Mouse (Mus musculus) naive thymus-derived CD4-positive, alpha-beta T cell, adult 2 months (primary cell): ENCODE measurements at regions not wholly inside any gene's neighbourhood (a gene's known extent, or its start where the extent isn't known, plus 50 kb on each side); places are given as distances from the start of the nearest gene placed in this dataset.

Experiments
- DNase-seq: peaks from one replicate; pipeline ENCODE4 v3.0.0-alpha.2; 2011; ENCODE audit warnings: low read depth

- no peak for DNase-seq
Measured at GRCm38 (mm10) chr9:113091881-113092280, 616.2 kb downstream of the Pdcd6ip start.

- no peak for DNase-seq
Measured at GRCm38 (mm10) chr9:113087786-113088185, 620.3 kb downstream of the Pdcd6ip start.

GRCm38 (mm10) chr9:113085281-113085810 is 622.7 kb downstream of the Pdcd6ip start:
- no peak for DNase-seq

- no peak for DNase-seq
Measured at GRCm38 (mm10) chr9:113074866-113075265, 633.2 kb downstream of the Pdcd6ip start.

GRCm38 (mm10) chr9:113057415-113057814 is 650.6 kb downstream of the Pdcd6ip start:
- no peak for DNase-seq

GRCm38 (mm10) chr9:113044556-113045178 is 663.4 kb downstream of the Pdcd6ip start:
- DNase-seq: no peak

GRCm38 (mm10) chr9:113040885-113041284 is 667.2 kb downstream of the Pdcd6ip start:
- no peak for DNase-seq

DNA sequence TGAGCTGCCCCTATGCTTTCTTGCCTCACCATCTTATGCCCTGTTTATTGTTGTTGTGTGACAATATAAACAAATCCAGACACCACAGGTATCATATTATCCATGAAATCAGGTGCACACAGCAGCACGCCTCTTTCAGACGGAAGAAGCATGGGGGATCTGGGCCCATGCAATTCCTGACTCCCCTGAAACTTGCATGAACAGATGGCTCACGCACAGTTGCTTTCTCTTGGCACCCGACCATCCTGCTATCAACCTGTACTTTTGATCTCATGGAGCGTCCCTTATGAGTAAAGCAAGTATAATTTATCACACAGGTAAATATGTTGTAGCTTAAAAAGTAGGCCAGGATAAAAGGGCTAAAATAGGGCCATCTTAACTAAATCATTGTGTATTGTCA is 674.1 kb downstream of the Pdcd6ip start:
- no peak for DNase-seq

- no peak for DNase-seq
Measured at GRCm38 (mm10) chr9:113029091-113029490, 679.0 kb downstream of the Pdcd6ip start.

- no peak for DNase-seq
Measured at GRCm38 (mm10) chr9:113026904-113027193, 681.2 kb downstream of the Pdcd6ip start.

DNA sequence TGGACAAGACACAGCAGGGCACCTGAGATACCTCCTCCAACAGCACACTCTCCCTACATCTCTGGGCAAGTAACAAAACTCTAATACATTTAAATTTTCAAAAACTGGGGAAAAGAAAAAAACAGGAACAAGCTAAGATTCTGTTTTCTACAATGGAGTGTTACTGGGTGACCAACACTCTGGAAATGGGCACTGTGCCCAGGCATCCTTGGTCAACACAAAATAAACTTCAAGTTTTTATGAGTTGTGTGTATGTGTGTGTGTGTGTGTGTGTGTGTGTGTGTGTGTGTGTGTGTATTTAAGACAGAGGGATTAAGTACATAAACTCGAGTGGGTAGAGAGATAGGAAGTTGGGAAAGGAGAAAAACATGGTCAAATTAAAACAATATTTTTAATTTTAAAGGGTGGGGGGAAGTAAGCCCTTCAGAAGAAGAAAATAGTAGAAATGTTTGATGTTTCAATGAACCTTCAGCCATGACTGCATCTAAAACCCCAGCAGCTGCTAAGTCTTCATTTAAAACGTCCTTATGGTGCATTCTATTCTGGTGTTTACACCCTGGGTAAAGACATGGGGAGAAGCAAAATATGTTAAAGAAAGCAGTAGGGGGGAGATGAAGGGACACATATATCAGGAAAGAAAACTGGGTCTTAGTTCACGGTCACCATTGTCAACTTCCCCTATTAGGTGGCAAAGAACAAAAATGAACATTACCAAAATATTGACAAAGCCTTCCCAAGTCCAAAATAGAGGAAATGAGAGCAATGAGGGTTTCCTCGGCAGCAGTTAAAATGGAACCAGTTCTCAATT is 681.8 kb downstream of the Pdcd6ip start:
- no peak for DNase-seq

- DNase-seq: no peak
Measured at GRCm38 (mm10) chr9:113021866-113022645, 686.0 kb downstream of the Pdcd6ip start.

DNA sequence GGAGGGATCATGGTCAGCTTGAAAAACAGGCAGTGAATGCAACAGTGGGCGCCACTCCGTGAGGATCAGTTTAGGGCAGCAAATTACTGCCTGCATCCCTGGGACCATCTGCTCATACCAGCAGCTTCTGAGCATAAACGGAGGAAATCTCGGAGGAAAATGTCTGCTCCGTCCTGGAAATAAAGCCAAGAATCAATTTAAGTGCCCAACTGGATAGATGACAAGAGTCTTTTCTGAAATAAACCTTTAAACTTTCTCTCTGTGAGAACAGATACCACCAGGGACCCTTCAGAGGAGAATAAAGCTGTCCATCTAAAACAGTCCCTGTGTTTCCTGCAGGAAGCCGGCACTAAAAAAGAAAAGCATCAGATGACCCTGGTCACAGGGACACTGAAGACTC is 688.5 kb downstream of the Pdcd6ip start:
- DNase-seq: no peak

DNA sequence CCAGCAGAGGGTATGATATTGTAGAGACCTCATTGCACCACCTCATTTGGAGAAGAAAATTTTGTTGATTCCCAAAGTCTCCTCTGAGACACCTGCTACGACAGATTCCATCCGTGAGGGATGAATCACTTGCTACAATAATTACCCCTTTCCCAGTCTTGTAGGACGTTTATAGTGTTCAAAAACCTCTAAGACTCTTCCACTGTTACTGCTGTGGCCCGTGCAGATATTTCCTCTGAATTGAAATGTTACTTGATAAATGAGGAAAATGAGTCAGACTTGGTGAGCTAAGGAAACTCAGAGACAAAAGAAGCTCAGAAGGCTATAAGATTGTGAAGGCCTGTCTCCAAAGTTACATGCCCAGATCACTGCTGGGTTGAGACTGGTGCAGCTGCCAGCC is 700.0 kb downstream of the Pdcd6ip start:
- DNase-seq: no peak

DNA sequence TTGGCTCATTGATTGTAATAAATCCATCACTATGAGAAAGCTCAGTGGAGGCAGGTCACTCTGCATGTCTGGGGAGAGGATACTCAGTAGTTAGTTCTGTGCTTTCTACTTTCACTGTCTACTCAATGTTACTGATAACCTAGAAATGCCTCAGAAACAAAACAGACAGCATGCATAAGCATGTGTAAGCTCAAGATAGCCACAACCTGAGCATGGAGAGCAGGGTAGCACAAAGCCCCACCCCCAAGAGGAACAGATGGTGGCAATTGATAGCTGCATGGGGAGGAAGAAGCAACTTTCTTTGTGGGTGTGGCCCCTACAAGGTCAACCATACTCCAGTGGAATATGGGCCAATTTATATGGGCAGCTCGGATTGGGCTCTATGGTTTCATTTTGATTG is 711.9 kb downstream of the Pdcd6ip start:
- no peak for DNase-seq

GRCm38 (mm10) chr9:112994774-112995173 is 713.3 kb downstream of the Pdcd6ip start:
- no peak for DNase-seq

GRCm38 (mm10) chr9:112993627-112994026 is 714.4 kb downstream of the Pdcd6ip start:
- DNase-seq: no peak

DNA sequence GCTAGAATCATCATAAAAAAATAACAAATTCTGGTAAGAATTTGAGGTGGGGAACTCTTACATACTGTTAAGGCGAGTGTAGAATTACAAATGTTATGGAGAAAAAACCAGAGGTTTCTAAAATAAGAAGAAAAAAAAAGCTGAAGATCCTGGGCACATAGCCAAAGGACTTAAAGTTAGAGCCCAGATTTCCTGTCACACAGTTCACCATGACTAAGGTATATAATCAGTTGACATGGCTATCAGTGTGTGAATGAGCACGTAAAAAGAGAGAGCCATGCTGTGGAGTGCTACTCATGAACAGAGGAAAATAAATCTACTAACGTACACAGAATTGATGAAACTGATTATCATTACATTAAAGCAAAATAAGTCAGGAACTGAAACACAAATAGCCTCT is 715.1 kb downstream of the Pdcd6ip start:
- no peak for DNase-seq

GRCm38 (mm10) chr9:112983353-112983752 is 724.7 kb downstream of the Pdcd6ip start:
- no peak for DNase-seq

GRCm38 (mm10) chr9:112951567-112951966 is 715.8 kb upstream of the Arpp21 start:
- DNase-seq: no peak

GRCm38 (mm10) chr9:112950056-112950455 is 714.3 kb upstream of the Arpp21 start:
- no peak for DNase-seq

GRCm38 (mm10) chr9:112938781-112939180 is 703.0 kb upstream of the Arpp21 start:
- no peak for DNase-seq
